Mouse (Mus musculus): Measurements from ENCODE around the gene Klf13. TPM values are rescaled to one million over a fixed set of nuclear protein-coding genes. Genes with fewer than 3 reads are reported as not detected.

Klf13 gene
- total RNA-seq (2023): 238 and 302 TPM in 2 replicates

DNA sequence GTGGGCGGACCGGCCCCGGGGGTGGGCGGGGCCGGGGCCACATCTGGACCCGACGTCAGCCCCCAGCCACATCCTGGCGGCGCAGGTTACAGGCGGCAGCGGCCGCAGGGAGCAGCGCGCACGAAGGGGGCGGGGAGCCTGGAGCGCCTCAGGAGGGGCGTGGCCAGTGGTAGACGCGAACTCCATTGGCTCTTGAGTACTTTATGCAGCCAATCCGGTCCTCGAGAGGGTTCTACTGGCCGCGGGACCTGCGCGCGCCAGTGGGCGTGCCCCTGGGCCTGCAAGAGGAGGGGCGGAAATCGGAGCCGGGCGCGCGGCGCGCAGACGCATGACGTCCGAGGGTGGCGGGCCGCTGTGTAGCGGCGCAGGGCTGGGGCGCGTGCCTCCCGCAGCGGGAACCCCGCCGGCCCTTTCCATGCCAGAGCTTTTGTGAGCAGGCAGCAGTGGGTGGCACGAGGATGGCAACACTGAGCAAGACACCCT, at the start of gene Klf13:
Gene Klf13 (minus strand): TSS at position 2 of the 483 bp plus-strand sequence.

DNA sequence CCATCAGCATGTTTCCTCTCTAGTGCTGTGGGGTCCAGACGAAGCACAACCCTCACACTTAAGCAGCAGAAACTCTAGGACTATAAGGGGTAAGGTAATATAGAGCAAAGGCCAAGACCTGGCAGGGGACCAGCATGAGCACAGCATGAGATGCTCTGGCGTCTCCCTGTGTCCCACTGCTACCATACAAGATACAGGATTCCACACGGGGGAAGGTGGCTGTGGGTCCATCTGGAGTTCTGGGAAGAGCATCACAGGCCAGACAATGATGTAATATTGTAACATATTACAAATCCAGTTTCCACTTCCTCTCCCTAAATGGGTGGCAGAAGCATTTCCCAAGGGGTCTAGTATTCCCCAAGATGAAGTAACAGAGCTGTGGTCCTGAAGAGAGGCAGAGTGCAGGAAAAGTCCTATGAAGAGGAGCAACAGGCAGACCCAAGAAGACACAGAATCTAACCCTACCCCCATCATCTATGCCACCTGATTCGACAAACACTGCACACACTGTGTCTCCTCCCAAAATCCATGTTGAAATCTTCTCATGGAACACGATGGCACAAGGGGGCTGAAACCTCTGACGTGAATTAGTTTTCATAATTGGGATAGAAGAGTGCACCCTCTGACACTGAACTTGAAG, 22.3 kb downstream of the Klf13 start, which contains the start of gene E030018B13Rik:
Gene E030018B13Rik (plus strand): TSS at position 590 of the 640 bp plus-strand sequence.

Other genes with a start within 250 kb of the Klf13 start
- not detected in 2 replicates for gene E030018B13Rik, start 22.1 kb downstream of the Klf13 start, total RNA-seq (2023)
- gene Trpm1, start 214.9 kb upstream of the Klf13 start, total RNA-seq (2023): not detected in 2 replicates

Data from neutrophil, adult 65 days (primary cell).